Mouse (Mus musculus) CH12.LX (cell line): ENCODE data around the gene Tnfsf8. TPM values are rescaled to one million over a fixed set of nuclear protein-coding genes. Genes with fewer than 3 reads are reported as not detected.

ENCODE experiments used
- DNase-seq: peaks from one replicate; pipeline ENCODE4 v3.0.0-alpha.2; 2013; ENCODE audit errors: extremely low read depth
- H3K27ac ChIP-seq: 2 replicates; pipeline ENCODE4 v1.5.1; 2012; ENCODE audit warnings: low read depth, mild to moderate bottlenecking, control low read depth, moderate library complexity; ENCODE audit not compliant: insufficient read depth
- H3K27me3 ChIP-seq: replicated peaks from 2 replicates; pipeline ENCODE3; 2012; ENCODE audit warnings: inconsistent platforms
- H3K36me3 ChIP-seq, 2 experiments: replicated peaks in 1 of 2; 2 replicates each; pipeline versions ENCODE3 to v1.6.1; 2012; ENCODE audit warnings: inconsistent platforms in 1 of 2, low read length in 1 of 2, mild to moderate bottlenecking in 1 of 2, mixed read lengths in 1 of 2, moderate library complexity in 1 of 2; ENCODE audit not compliant: control insufficient read depth in 1 of 2, insufficient read depth in 1 of 2
- H3K4me1 ChIP-seq, 2 experiments: 2 replicates each; pipeline ENCODE4 v1.6.1; 2012; ENCODE audit warnings: inconsistent platforms in 1 of 2, moderate library complexity in 1 of 2; ENCODE audit not compliant: insufficient read depth in 2 of 2, control insufficient read depth in 1 of 2
- H3K4me2 ChIP-seq: 2 replicates; pipeline ENCODE4 v1.6.1; 2012; ENCODE audit warnings: low read depth, mild to moderate bottlenecking, control low read depth; ENCODE audit not compliant: poor library complexity, insufficient read depth, severe bottlenecking
- H3K4me3 ChIP-seq, 3 experiments: fragments of 150-350 bp in 1 of 3; sonication (generic) in 1 of 3; replicated peaks in 1 of 3; 2 replicates each; pipeline versions ENCODE3 to v1.5.1; 2011 to 2012; ENCODE audit warnings: low read depth in 2 of 3, low read length in 2 of 3, mild to moderate bottlenecking in 2 of 3, moderate library complexity in 2 of 3, control low read depth in 1 of 3, improper control_type of control experiment in 1 of 3, inconsistent platforms in 1 of 3, mixed read lengths in 1 of 3; ENCODE audit not compliant: poor library complexity in 1 of 3
- H3K79me2 ChIP-seq: replicated peaks from 2 replicates; pipeline ENCODE4 v1.6.1; 2012; ENCODE audit warnings: mild to moderate bottlenecking, moderate library complexity; ENCODE audit not compliant: control insufficient read depth, poor library complexity, insufficient read depth, severe bottlenecking; ENCODE audit errors: extremely low read depth
- H3K9ac ChIP-seq: 2 replicates; pipeline ENCODE4 v1.6.1; 2012; ENCODE audit warnings: low read depth, mild to moderate bottlenecking, control low read depth, moderate library complexity; ENCODE audit not compliant: insufficient read depth
- H3K9me3 ChIP-seq: replicated peaks from 2 replicates; pipeline ENCODE3; 2012; ENCODE audit warnings: low read length, inconsistent platforms, mixed read lengths
- BHLHE40 ChIP-seq: IDR thresholded peaks from 2 replicates; pipeline ENCODE4 v1.6.1; 2011; ENCODE audit warnings: mild to moderate bottlenecking, low read depth, low read length, improper control_type of control experiment
- CHD1 ChIP-seq: IDR thresholded peaks from 2 replicates; pipeline ENCODE4 v1.6.1; 2012; ENCODE audit warnings: low read depth, low read length, improper control_type of control experiment, inconsistent platforms
- CHD2 ChIP-seq: IDR thresholded peaks from 2 replicates; pipeline ENCODE4 v1.6.1; 2011; ENCODE audit warnings: low read length, improper control_type of control experiment
- CTCF ChIP-seq, 2 experiments: IDR thresholded peaks in 1 of 2; conservative IDR thresholded peaks in 1 of 2; 2 replicates each; pipeline ENCODE4 v1.5.1; 2011 to 2012; ENCODE audit warnings: low read depth in 2 of 2, low read length in 2 of 2, improper control_type of control experiment in 1 of 2, inconsistent platforms in 1 of 2, mild to moderate bottlenecking in 1 of 2, moderate library complexity in 1 of 2
- E2F4 ChIP-seq: IDR thresholded peaks from 2 replicates; pipeline ENCODE4 v1.6.1; 2011; ENCODE audit warnings: low read depth, low read length, improper control_type of control experiment; ENCODE audit not compliant: insufficient replicate concordance
- ELF1 ChIP-seq: IDR thresholded peaks from 2 replicates; pipeline ENCODE4 v1.6.1; 2014; ENCODE audit warnings: low read depth, mild to moderate bottlenecking, inconsistent platforms, low read length, improper control_type of control experiment
- EP300 ChIP-seq: IDR thresholded peaks from 2 replicates; pipeline ENCODE4 v1.6.1; 2011; ENCODE audit warnings: low read length, improper control_type of control experiment
- ETS1 ChIP-seq: conservative IDR thresholded peaks from 2 replicates; pipeline ENCODE4 v1.6.1; 2012; ENCODE audit warnings: low read depth, mild to moderate bottlenecking, inconsistent platforms, low read length, improper control_type of control experiment, moderate library complexity
- GABPA ChIP-seq: IDR thresholded peaks from 2 replicates; pipeline ENCODE4 v1.6.1; 2012; ENCODE audit warnings: low read depth, low read length, improper control_type of control experiment, inconsistent platforms; ENCODE audit not compliant: insufficient replicate concordance
- HCFC1 ChIP-seq: IDR thresholded peaks from 2 replicates; pipeline ENCODE4 v1.6.1; 2012; ENCODE audit warnings: low read depth, mild to moderate bottlenecking, inconsistent platforms, low read length, improper control_type of control experiment
- IRF4 ChIP-seq: IDR thresholded peaks from 2 replicates; pipeline ENCODE4 v1.6.1; 2014; ENCODE audit warnings: low read depth, mild to moderate bottlenecking, inconsistent platforms, low read length, improper control_type of control experiment
- JUN ChIP-seq: IDR thresholded peaks from 2 replicates; pipeline ENCODE4 v1.6.1; 2011; ENCODE audit warnings: low read depth, mild to moderate bottlenecking, low read length, improper control_type of control experiment, moderate library complexity; ENCODE audit not compliant: insufficient read depth
- JUND ChIP-seq: conservative IDR thresholded peaks from 2 replicates; pipeline ENCODE4 v1.6.1; 2011; ENCODE audit warnings: low read depth, low read length, improper control_type of control experiment
- KAT2A ChIP-seq: IDR thresholded peaks from 2 replicates; pipeline ENCODE4 v1.6.1; 2012; ENCODE audit warnings: low read length, improper control_type of control experiment, inconsistent platforms; ENCODE audit not compliant: insufficient replicate concordance
- MAFK ChIP-seq: IDR thresholded peaks from 2 replicates; pipeline ENCODE4 v1.6.1; 2011; ENCODE audit warnings: low read length, improper control_type of control experiment; ENCODE audit not compliant: insufficient replicate concordance
- MAX ChIP-seq: IDR thresholded peaks from 2 replicates; pipeline ENCODE4 v1.6.1; 2011; ENCODE audit warnings: low read length, improper control_type of control experiment
- MAZ ChIP-seq: IDR thresholded peaks from 2 replicates; pipeline ENCODE4 v1.6.1; 2012; ENCODE audit warnings: low read depth, mild to moderate bottlenecking, inconsistent platforms, low read length, improper control_type of control experiment, moderate library complexity
- MEF2A ChIP-seq: IDR thresholded peaks from 2 replicates; pipeline ENCODE4 v1.6.1; 2014; ENCODE audit warnings: low read depth, mild to moderate bottlenecking, inconsistent platforms, low read length, improper control_type of control experiment, borderline replicate concordance
- MXI1 ChIP-seq: IDR thresholded peaks from 2 replicates; pipeline ENCODE4 v1.6.1; 2011; ENCODE audit warnings: mild to moderate bottlenecking, low read depth, low read length, improper control_type of control experiment
- MYC ChIP-seq: IDR thresholded peaks from 2 replicates; pipeline ENCODE4 v1.6.1; 2011; ENCODE audit warnings: low read depth, mild to moderate bottlenecking, improper control_type of control experiment, low read length
- NELFE ChIP-seq: IDR thresholded peaks from 2 replicates; pipeline ENCODE4 v1.6.1; 2011; ENCODE audit warnings: low read depth, low read length, improper control_type of control experiment
- NRF1 ChIP-seq: IDR thresholded peaks from 2 replicates; pipeline ENCODE4 v1.6.1; 2014; ENCODE audit warnings: low read depth, mild to moderate bottlenecking, inconsistent platforms, low read length, improper control_type of control experiment, moderate library complexity
- PAX5 ChIP-seq: IDR thresholded peaks from 2 replicates; pipeline ENCODE4 v1.6.1; 2012; ENCODE audit warnings: low read length, inconsistent platforms, mixed read lengths
- POLR2A ChIP-seq: IDR thresholded peaks from 2 replicates; pipeline ENCODE4 v1.6.1; 2011; ENCODE audit warnings: low read depth, mild to moderate bottlenecking, improper control_type of control experiment, low read length
- POLR2AphosphoS2 ChIP-seq: IDR thresholded peaks from 2 replicates; pipeline ENCODE4 v1.6.1; 2011; ENCODE audit warnings: low read depth, low read length, improper control_type of control experiment
- RAD21 ChIP-seq: IDR thresholded peaks from 2 replicates; pipeline ENCODE4 v1.6.1; 2011; ENCODE audit warnings: low read depth, mild to moderate bottlenecking, low read length, improper control_type of control experiment, moderate library complexity
- RCOR1 ChIP-seq: conservative IDR thresholded peaks from 2 replicates; pipeline ENCODE4 v1.6.1; 2012; ENCODE audit warnings: low read depth, mild to moderate bottlenecking, inconsistent platforms, low read length, improper control_type of control experiment
- SIN3A ChIP-seq: IDR thresholded peaks from 2 replicates; pipeline ENCODE4 v1.6.1; 2012; ENCODE audit warnings: low read length, improper control_type of control experiment, inconsistent platforms
- SMC3 ChIP-seq: IDR thresholded peaks from 2 replicates; pipeline ENCODE4 v1.6.1; 2011; ENCODE audit warnings: low read depth, low read length, improper control_type of control experiment
- TBP ChIP-seq: conservative IDR thresholded peaks from 2 replicates; pipeline ENCODE4 v1.6.1; 2011; ENCODE audit warnings: low read depth, low read length, improper control_type of control experiment
- TCF12 ChIP-seq: IDR thresholded peaks from 2 replicates; pipeline ENCODE4 v1.6.1; 2014; ENCODE audit warnings: low read depth, mild to moderate bottlenecking, inconsistent platforms, low read length, improper control_type of control experiment
- UBTF ChIP-seq: IDR thresholded peaks from 2 replicates; pipeline ENCODE4 v1.6.1; 2012; ENCODE audit warnings: low read depth, mild to moderate bottlenecking, inconsistent platforms, low read length, improper control_type of control experiment, moderate library complexity
- USF1 ChIP-seq: IDR thresholded peaks from 2 replicates; pipeline ENCODE4 v1.6.1; 2014; ENCODE audit warnings: low read depth, mild to moderate bottlenecking, inconsistent platforms, low read length, improper control_type of control experiment
- USF2 ChIP-seq: conservative IDR thresholded peaks from 2 replicates; pipeline ENCODE4 v1.6.1; 2011; ENCODE audit warnings: low read depth, low read length, improper control_type of control experiment
- ZC3H11A ChIP-seq: IDR thresholded peaks from 2 replicates; pipeline ENCODE4 v1.6.1; 2012; ENCODE audit warnings: low read depth, mild to moderate bottlenecking, inconsistent platforms, low read length, improper control_type of control experiment
- ZKSCAN1 ChIP-seq: IDR thresholded peaks from 2 replicates; pipeline ENCODE4 v1.6.1; 2012; ENCODE audit warnings: low read depth, inconsistent platforms, low read length, improper control_type of control experiment, borderline replicate concordance
- ZMIZ1 ChIP-seq: IDR thresholded peaks from 2 replicates; pipeline ENCODE4 v1.6.1; 2012; ENCODE audit warnings: low read depth, mild to moderate bottlenecking, inconsistent platforms, low read length, improper control_type of control experiment
- ZNF384 ChIP-seq: IDR thresholded peaks from 2 replicates; pipeline ENCODE4 v1.6.1; 2012; ENCODE audit warnings: low read depth, low read length, improper control_type of control experiment, inconsistent platforms
- dilution Hi-C: fragments of 300-500 bp; cut with MboI; formaldehyde crosslinking; loops from 2 replicates; pipeline ENCODE4 v1.14.3; 2020; ENCODE audit warnings: low sequenced_read_pairs; ENCODE audit not compliant: extremely low pct_unique_long_range_greater_than_20kb, extremely low pct_ligation_motif_present
- in situ Hi-C: fragments of 300-500 bp; cut with MboI; formaldehyde crosslinking; loops from 3 replicates; pipeline ENCODE4 v1.14.3; 2019; ENCODE audit warnings: low sequenced_read_pairs, low pct_ligation_motif_present, low pct_unique_long_range_greater_than_20kb, mixed read lengths
- polyA plus RNA-seq: library from polyadenylated mRNA; unstranded; fragments of >175 nt; gene quantifications from 2 replicates; pipeline ENCODE4 v1.2.1, GENCODE M21; 2012; ENCODE audit warnings: low read depth; ENCODE audit not compliant: insufficient read length
- total RNA-seq, 2 experiments: library from RNA; depleted of rRNA; stranded (reverse); fragments of 300-350 nt in 1 of 2; fragments of >200 nt in 1 of 2; gene quantifications; 2 replicates each; pipeline ENCODE4 v1.2.3; 2012 to 2014

Gene Tnfsf8
- total and polyA plus RNA-seq, 3 experiments, result 19.4 to 67.9 (median 22.8) TPM

- Histone ChIP-seq H3K79me2 (peaks cover 36% of the 10 kb centered on the region), H3K9me3 (no peaks in the 10 kb centered on the region), H3K36me3 (peaks cover 0 to 10% of the 10 kb centered on the region in 2 experiments), H3K27me3 (no peaks in the 10 kb centered on the region), H3K9ac (peak overlapping the region; percentile 97), H3K4me1 (peaks cover 9 to 34% of the 10 kb centered on the region in 2 experiments), H3K27ac (peak overlapping the region; percentile 93), H3K4me3 (peak overlapping the region; percentile 71 to 76 (median 74)), H3K4me2 (peak overlapping the region; percentile 88)
- dilution Hi-C loops, result no loop called here
- no peak for DNase-seq
- TF ChIP-seq SMC3 (no peak), E2F4 (no peak), NRF1 (no peak), RCOR1 (0 out of 2 replicates have a peak, but pooled peaks have one; percentile 55), ZC3H11A (no peak), MEF2A (no peak), TCF12 (peak; percentile 57; the same call in 1 of the 2 replicates), ZKSCAN1 (no peak), JUND (0 out of 2 replicates have a peak, but pooled peaks have one; percentile 5), CTCF (conservative IDR thresholded peaks at IDR 0.05 in 1 of 2, IDR thresholded peaks at IDR 0.05 in 1 of 2; ENCODE audit: low read depth in 2 of 2, low read length in 2 of 2) (no peak), ZNF384 (peak; percentile 9; the same call in 1 of the 2 replicates), NELFE (no peak), POLR2A (peak; percentile 46; the same call in 1 of the 2 replicates), ZMIZ1 (peak; percentile 56), IRF4 (peak; percentile 68), MAFK (no peak), BHLHE40 (0 out of 2 replicates have a peak, but pooled peaks have one; percentile 27), MAZ (0 out of 2 replicates have a peak, but pooled peaks have one; percentile 32), ETS1 (peak; percentile 54), UBTF (no peak; the same call in 1 of the 2 replicates), TBP (peak; percentile 35; the same call in 1 of the 2 replicates), PAX5 (no peak), ELF1 (no peak), POLR2AphosphoS2 (no peak), USF1 (no peak), CHD2 (no peak), USF2 (no peak), GABPA (no peak), MYC (no peak; the same call in 1 of the 2 replicates), MAX (peak; percentile 30; the same call in 1 of the 2 replicates), JUN (0 out of 2 replicates have a peak, but pooled peaks have one; percentile 16), EP300 (peak; percentile 55; the same call in 1 of the 2 replicates), SIN3A (peak; percentile 59; the same call in 1 of the 2 replicates), HCFC1 (no peak; the same call in 1 of the 2 replicates), MXI1 (no peak), RAD21 (no peak; the same call in 1 of the 2 replicates), CHD1 (peak; percentile 46), KAT2A (0 out of 2 replicates have a peak, but pooled peaks have one; percentile 34)
- in situ Hi-C loops, result loop anchor here (5.0 to 10.0 kb wide), 2 partner anchors 65 to 457 kb away; partner anchors contain the start of gene Akna
Measured at GRCm38 (mm10) chr4:63862092-63862697, 1.0 kb upstream of the Tnfsf8 start.
